19 mouse cellular contexts compared by ENCODE assay signal in genomic region chr14:76613604-76614003, GRCm38 (mm10). TPM values are rescaled to one million over a fixed set of nuclear protein-coding genes. Genes with fewer than 3 reads are reported as not detected.
"Had no signal": no experiment of that assay in that cellular context is flagged by ENCODE, and none has a peak within 500 bp of the region (broad histone marks: within the 10 kb centered on the region; RNA-seq: fewer than 3 reads in every experiment).

No protein-coding gene starts in this region.

- H3K36me3 ChIP-seq: kidney, embryonic 15.5 days; limb, embryonic 12.5 days; limb, embryonic 15.5 days; lung, embryonic 15.5 days; midbrain, embryonic 10.5 days; midbrain, embryonic 13.5 days; neural tube, embryonic 13.5 days; stomach, embryonic 15.5 days had no signal

- H3K27me3 ChIP-seq: kidney, embryonic 15.5 days; limb, embryonic 12.5 days; limb, embryonic 15.5 days; lung, embryonic 15.5 days; midbrain, embryonic 13.5 days; neural tube, embryonic 13.5 days; stomach, embryonic 15.5 days had no signal

- DNase-seq: kidney, adult 11 months; kidney, adult 8-10 months; kidney, postnatal 10 days; kidney, postnatal 36 days; left cerebral cortex, postnatal 4 days; liver, postnatal 0 days; lung, postnatal 36 days; thymus, postnatal 25 days had no signal

- H3K4me3 ChIP-seq: kidney, embryonic 15.5 days; limb, embryonic 12.5 days; limb, embryonic 15.5 days; lung, embryonic 15.5 days; megakaryocyte, embryonic 14.5 days; midbrain, embryonic 10.5 days; midbrain, embryonic 13.5 days; myocyte; neural tube, embryonic 13.5 days; stomach, embryonic 15.5 days had no signal

RNA-seq across cellular contexts. Expression of gene Serp2, which starts 56.9 kb away (rescaled TPM):
- total RNA-seq: monocyte, adult 5-6 weeks had no signal
